Mouse (Mus musculus) spleen, adult 2 months (tissue): ENCODE measurements around the gene Ankrd53.

ENCODE experiments used
- CTCF ChIP-seq: fragments of 200-500 bp; IDR thresholded peaks from 2 replicates; pipeline ENCODE4 v1.5.1; 2011; ENCODE audit warnings: mild to moderate bottlenecking, inconsistent platforms; ENCODE audit not compliant: insufficient read depth, insufficient read length, insufficient replicate concordance; ENCODE audit errors: extremely low read depth
- POLR2A ChIP-seq: fragments of 200-500 bp; IDR thresholded peaks from 2 replicates; pipeline ENCODE4 v1.6.1; 2011; ENCODE audit warnings: low read depth, low read length, inconsistent platforms

GRCm38 (mm10) chr6:83775638-83776293 lies 13.3 kb downstream of the Ankrd53 start, which contains the start of gene Tex261:
- TF ChIP-seq CTCF = peak; percentile 64; the same call in 1 of the 2 replicates
- peak; percentile 70 for TF ChIP-seq POLR2A
